Mouse (Mus musculus): ENCODE measurements at regions not wholly inside any gene's neighbourhood (a gene's known extent, or its start where the extent isn't known, plus 50 kb on each side); places are given as distances from the start of the nearest gene placed in this dataset.

GRCm38 (mm10) chr8:8292577-8293247, 368.3 kb downstream of the Efnb2 start:
- DNase-seq (ENCODE audit: low read depth, low spot score), result no peak

GRCm38 (mm10) chr8:8285876-8286275, 375.2 kb downstream of the Efnb2 start:
- no peak for DNase-seq (ENCODE audit: low read depth, low spot score)

DNA sequence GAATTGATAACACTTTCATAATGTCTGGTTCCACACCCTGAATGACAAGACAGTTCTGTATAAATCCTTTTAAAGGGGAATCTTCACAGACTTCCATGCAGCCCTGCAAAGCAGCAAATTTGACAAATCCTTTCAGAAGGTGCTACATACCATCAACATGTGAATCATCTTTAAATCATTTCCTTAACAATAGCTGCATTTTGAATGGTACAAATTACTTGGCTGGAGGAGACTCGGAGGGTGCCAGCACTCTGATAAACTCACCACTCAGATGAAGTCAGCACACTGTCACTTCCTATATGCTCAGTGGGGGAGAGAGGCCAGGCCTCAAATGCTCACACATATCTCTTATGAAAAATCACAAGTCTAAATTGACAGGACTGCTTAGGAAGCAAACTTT, 386.1 kb downstream of the Efnb2 start:
- DNase-seq (ENCODE audit: low read depth, low spot score), result no peak

- DNase-seq (ENCODE audit: low read depth, low spot score), result no peak
Observed at GRCm38 (mm10) chr8:8274211-8274641, 386.8 kb downstream of the Efnb2 start.

DNA sequence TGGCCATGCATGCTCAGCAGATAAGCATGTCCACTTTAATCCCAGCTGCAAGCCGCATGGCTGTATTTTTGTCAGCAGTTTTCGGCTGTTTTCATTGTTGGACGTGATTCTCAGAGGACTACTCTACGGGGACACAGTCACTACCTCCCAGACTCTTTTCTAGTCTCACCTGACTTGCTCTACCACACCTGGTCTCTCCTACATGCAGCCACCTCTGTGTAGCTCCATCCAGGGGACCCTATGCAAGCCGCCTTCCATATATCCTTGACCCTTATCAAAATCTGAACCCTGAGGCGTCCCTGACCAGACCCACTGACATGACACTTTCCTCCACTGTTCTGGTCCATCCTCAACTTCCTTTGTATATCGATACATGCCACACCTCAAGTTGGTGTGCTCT, 402.2 kb downstream of the Efnb2 start:
- DNase-seq (ENCODE audit: low read depth, low spot score), result no peak

- no peak for DNase-seq (ENCODE audit: low read depth, low spot score)
Observed at GRCm38 (mm10) chr8:8258231-8258638, 402.8 kb downstream of the Efnb2 start.

DNA sequence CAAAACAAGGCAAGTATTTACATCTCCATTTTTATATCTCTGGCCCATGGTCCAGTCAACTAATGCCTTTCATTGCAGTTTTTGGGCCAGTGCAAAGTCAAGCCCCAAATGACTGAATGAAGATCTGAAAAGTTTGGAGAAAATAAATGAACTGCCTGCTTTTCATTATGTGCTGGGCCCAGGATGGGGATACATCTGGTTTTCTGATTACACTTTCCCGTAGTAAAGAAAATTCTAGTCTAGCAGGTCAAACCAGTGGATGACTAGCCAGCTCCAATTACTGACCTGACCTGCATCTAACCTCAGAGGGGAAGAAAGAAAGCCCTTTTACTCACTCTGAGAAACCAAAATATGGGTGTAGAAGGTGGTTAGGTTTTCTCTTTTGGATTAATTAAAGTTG, 404.7 kb downstream of the Efnb2 start:
- no peak for DNase-seq (ENCODE audit: low read depth, low spot score)

DNA sequence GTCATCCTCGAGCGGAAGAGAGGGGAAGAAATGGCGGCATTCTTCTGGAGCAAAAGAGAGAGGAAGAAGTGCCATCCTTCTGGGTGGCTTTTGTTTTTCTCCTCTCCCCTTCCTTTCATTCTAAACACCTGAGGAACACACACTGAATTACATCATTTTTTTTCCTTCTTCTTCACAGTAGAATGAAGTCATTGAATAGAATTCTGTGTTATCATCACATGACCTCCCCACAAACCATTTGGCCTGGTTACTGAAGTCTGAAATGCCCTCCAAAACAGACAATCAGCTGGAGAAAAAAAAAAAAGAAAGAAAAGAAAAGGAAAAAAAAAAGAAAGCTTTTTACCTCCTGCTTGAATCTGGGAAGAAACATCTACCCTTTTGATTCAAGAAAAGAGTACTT, 406.6 kb downstream of the Efnb2 start:
- DNase-seq (ENCODE audit: low read depth, low spot score), result no peak

DNA sequence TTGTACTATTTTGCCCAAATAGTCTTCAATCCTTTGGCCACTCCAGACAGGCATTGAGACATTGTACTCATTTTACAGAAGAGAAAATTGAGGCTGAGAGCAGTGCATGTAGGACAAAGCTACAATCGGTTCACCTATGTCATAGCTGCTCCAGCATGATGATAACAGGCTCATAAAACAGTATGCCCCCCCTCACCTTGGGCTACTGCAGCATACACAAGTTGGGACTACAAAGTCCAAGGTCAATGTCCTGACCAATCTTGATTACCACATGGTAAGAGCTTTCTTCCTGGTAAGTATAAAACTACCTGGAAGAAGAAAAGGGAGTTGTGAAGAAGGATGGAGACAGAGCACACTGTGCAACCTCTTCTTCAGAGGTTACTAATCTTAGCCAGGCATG, 416.4 kb downstream of the Efnb2 start:
- no peak for DNase-seq (ENCODE audit: low read depth, low spot score)

DNA sequence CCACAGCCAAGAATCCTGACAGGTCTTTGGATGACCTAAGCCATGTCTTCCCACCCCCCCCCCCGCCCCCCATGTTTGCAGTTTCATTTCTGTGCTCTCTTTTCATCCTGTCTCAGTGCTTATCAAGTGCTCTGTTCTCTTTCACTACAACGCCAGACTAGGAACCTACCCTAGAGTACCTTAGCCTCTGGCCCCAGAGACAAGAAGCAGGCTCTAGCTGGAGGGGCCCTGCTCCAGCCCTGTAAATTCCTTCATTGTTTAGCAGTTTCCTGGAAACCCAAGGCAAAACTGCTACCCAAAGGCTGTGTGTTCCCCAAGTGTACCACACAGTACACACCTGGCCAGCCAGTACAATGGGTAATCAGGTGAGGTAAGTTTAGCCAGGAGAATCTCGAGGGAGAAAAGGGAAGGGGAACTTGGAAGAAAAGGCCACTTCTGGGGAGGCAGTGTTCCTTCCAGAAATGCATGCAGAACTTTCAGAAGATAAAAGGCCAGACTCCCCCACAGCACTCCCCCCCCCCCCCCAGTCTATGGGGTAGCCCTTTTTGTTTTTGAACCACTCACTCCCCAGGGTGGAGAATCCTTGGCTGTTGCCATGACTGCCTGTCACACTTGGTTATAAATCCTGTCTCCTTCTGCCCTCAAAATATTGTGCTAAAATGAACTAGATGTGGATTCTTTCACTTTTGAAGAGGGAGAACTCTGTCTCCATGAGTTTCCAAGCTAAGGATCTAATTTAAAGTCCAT, 419.1 kb downstream of the Efnb2 start:
- DNase-seq (ENCODE audit: low read depth, low spot score), result no peak

DNA sequence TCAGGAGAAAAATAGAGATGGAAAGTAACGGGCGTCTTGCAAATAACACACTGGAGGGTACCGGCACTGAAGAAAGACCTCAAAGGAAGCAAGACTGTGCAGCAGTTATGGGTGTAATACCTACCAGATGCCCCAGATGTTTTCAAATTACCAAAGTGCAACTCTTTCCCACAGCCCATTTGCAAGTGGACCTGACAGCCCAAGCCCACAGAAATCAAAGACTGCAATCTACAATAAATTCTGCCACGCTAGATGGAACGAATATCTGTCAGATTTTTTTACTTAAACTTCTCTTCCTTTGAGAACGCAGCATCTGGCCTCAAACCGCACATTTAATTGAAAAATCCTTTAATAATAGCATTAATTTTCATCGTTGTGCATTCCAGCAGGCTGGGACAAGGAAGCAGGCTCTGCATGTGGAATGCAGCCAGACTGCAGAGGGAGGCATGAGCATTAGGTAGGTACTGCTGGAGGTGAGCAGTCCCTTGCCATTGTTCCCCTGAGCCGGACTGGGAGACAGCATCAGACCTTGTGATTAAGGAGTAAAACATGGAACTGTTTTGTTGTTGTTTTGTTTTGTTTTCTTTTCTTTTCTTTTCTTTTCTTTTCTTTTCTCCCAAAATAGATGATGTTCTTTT, 419.9 kb downstream of the Efnb2 start:
- no peak for DNase-seq (ENCODE audit: low read depth, low spot score)

DNA sequence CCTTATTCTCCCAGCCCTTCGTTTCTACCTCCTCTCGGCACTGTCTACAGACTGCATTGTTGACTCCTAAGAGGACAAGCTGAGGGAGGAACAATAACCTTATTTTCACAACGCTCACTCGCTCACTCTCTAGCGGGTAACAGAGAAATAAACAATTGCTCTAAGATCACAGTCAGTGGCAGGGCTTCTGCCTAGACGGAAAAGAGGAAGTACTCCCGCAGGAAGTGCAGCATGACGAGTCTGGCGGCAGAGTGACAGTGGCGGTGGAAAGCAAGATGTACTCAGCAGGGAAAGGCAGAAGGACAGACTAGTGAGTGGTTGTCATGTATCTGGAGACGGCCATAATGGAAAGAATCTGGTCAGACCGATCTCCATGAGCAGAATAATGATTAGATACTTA, 421.6 kb downstream of the Efnb2 start:
- no peak for DNase-seq (ENCODE audit: low read depth, low spot score)

GRCm38 (mm10) chr8:8238051-8238450, 423.0 kb downstream of the Efnb2 start:
- no peak for DNase-seq (ENCODE audit: low read depth, low spot score)

- no peak for DNase-seq (ENCODE audit: low read depth, low spot score)
Observed at GRCm38 (mm10) chr8:8233616-8234015, 427.4 kb downstream of the Efnb2 start.

- no peak for DNase-seq (ENCODE audit: low read depth, low spot score)
Observed at GRCm38 (mm10) chr8:8233156-8233555, 427.9 kb downstream of the Efnb2 start.

GRCm38 (mm10) chr8:8231996-8232632, 428.9 kb downstream of the Efnb2 start:
- DNase-seq (ENCODE audit: low read depth, low spot score), result no peak

DNA sequence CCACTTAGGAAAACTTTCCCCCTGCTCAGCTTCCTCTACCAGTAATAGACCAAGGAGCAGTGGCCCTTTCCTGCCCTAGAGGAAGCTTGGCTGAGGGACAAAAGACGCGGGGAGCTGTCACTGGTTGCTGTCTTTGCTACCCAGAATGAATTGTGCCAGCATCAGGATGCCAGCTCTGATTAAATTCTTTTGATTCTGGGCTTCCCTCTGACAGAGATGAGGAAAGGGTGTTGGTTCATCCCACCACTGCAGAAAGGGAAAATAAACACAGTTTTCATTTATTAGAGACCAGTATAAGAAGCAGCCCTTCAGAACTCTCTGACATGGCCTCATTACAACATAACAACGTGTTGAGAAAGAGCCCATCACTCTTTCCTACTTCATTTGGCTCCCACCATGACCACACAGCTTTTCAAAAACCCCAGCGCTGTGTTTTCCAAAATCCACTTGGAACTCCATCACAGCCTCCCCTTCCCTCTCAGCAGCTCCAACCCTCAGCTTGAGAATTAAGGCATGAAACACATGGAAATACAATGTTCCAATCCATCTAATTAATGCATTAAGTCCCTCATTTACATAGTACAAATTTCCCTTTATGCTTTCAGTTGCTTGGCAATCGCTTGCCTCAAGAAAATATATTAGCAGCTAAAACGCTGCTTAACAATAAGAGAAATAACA, 429.6 kb downstream of the Efnb2 start:
- DNase-seq (ENCODE audit: low read depth, low spot score), result no peak

DNA sequence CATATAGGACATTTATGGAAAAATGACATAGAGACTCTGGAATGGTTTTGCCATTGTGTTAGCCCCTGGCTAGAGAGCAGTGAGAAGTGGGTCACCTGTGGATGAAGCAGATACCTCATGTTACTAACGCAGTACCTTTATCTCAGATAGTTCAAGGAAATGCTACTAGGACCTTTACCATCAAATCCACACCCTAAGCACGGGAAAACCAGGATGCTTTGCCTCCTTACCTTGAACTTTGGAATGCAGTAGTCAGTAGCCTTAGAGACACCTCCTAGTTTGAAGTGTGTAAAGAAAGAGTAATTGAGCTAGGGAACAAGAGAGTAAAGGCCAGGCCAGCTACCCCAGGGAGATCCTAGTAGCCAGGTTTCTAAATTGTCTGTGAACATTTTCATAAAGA, 435.0 kb downstream of the Efnb2 start:
- no peak for DNase-seq (ENCODE audit: low read depth, low spot score)

GRCm38 (mm10) chr8:8225175-8225830, 435.7 kb downstream of the Efnb2 start:
- peak; percentile 27 for DNase-seq (ENCODE audit: low read depth, low spot score)

- no peak for DNase-seq (ENCODE audit: low read depth, low spot score)
Observed at GRCm38 (mm10) chr8:8220395-8221031, 440.5 kb downstream of the Efnb2 start.
